Mouse (Mus musculus): ENCODE data around the gene Siah1a. TPM values are rescaled to one million over a fixed set of nuclear protein-coding genes. Genes with fewer than 3 reads are reported as not detected.
A peak's percentile ranks its signal among the peaks of the same experiment; 100 is the strongest.

Gene Siah1a
- polyA plus RNA-seq, 1 experiment, result 12.1 TPM

GRCm38 (mm10) chr8:86759090-86759491, 13.4 kb upstream of the Siah1a start:
- Histone ChIP-seq H3K27ac (replicated peaks; ENCODE audit: low read depth, low read length) (no peak overlapping the region), H3K4me1 (ENCODE audit: control insufficient read depth, insufficient read depth, insufficient read length, low read length) (no peaks in the 10 kb centered on the region), H3K4me3 (ENCODE audit: insufficient read depth, low read depth, low read length) (no peak overlapping the region)

DNA sequence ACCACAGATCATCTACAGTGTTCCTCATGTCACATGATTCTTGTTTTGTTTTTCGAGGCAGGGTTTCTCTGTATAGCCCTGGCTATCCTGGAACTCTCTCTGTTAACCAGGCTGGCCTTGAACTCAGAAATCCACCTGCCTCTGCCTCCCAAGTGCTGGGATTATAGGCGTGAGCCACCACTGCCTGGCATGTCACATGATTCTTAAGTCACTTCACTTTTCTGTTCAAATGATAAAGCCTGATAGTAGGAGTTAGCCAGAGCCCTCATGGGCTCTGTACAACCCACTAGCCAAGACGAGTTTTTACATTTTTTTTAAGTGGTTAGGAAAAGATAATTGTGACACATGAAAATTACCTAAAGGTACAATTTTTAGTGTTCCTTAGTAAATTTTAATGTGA, 12.9 kb upstream of the Siah1a start:
- Histone ChIP-seq H3K4me3 (ENCODE audit: insufficient read depth, low read depth, low read length) (no peak overlapping the region), H3K4me1 (ENCODE audit: control insufficient read depth, insufficient read depth, insufficient read length, low read length) (no peaks in the 10 kb centered on the region)

DNA sequence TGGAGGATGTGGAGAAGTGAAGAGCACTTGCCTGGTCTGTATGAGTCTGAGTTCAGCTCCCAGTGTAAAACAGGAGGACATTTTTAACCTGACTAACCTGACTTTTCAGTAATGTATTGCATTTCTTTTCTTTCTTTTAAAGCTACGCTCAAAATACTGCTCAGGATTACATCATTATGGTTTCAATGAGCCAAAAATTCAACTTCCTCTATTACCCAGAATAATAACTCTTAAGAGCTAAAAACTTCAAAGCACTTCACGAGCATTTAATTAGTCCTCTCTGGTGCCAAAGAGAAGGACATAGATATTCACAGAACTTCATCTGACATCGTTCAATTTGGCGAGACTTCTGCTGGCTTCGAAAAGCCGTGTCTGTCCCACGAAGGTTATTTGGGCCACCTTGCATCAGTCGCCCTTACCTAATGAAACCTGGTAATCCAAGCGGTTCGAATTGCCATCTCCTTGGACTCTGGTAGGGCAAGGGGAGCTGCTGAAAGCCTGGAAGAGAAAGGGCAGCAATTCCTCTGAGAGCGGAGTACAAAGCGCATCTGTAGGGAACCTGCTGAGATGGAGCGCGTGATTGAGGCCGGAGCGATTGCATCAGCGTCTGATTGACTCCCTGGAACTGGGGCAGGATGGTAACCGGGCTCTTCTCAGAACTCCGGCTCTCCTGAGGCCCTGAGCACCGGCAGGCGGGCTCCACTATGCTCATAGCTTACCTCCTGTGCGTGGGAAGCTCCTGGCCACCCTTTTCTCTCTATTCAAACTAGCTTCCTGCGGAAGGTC, 11.4 kb upstream of the Siah1a start:
- no peaks in the 10 kb centered on the region for H3K4me1 ChIP-seq (ENCODE audit: control insufficient read depth, insufficient read depth, insufficient read length, low read length)
- H3K27ac ChIP-seq (replicated peaks; ENCODE audit: low read depth, low read length), result peak overlapping the region; percentile 67
- H3K4me3 ChIP-seq (ENCODE audit: insufficient read depth, low read depth, low read length), result peak overlapping the region; percentile 29

More for the DNA sequence above, 12.9 kb upstream of the Siah1a start:
- H3K27ac ChIP-seq (replicated peaks; ENCODE audit: low read depth, low read length), result no peak overlapping the region

GRCm38 (mm10) chr8:86749842-86750241, 4.1 kb upstream of the Siah1a start:
- Histone ChIP-seq H3K4me1 (ENCODE audit: control insufficient read depth, insufficient read depth, insufficient read length, low read length) (no peaks in the 10 kb centered on the region), H3K4me3 (ENCODE audit: insufficient read depth, low read depth, low read length) (no peak overlapping the region)

DNA sequence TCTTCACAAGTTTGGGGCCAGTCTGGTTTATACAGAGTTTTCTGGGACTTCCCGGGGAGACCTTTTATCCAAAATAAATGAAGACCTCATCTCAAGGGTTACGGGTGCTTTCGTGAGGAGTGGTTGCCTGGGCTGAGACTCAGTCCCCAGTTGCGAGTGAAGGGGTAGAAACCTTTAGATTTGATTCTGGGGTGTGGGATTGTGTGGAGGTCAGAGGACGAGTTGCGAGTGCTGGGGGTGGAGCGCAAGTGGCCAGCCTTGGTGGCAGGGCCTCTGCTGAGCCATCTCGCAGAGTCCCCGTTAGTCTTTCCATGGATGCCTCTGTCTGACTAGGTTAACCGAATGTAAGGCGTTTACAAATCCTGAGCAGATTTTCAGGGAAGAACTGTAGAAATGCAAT, 777 bp upstream of the Siah1a start:
- Histone ChIP-seq H3K4me3 (ENCODE audit: insufficient read depth, low read depth, low read length) (peak overlapping the region; percentile 93), H3K4me1 (ENCODE audit: control insufficient read depth, insufficient read depth, insufficient read length, low read length) (peaks cover 12% of the 10 kb centered on the region), H3K27ac (replicated peaks; ENCODE audit: low read depth, low read length) (peak overlapping the region; percentile 92)

More at GRCm38 (mm10) chr8:86749842-86750241, 4.1 kb upstream of the Siah1a start:
- H3K27ac ChIP-seq (replicated peaks; ENCODE audit: low read depth, low read length), result no peak overlapping the region

- Histone ChIP-seq H3K4me1 (ENCODE audit: control insufficient read depth, insufficient read depth, insufficient read length, low read length) (peaks cover 14% of the 10 kb centered on the region), H3K4me3 (ENCODE audit: insufficient read depth, low read depth, low read length) (peak overlapping the region; percentile 93), H3K27ac (replicated peaks; ENCODE audit: low read depth, low read length) (peak overlapping the region; percentile 92)
Observed at GRCm38 (mm10) chr8:86745935-86746441, 254 bp upstream of the Siah1a start.

DNA sequence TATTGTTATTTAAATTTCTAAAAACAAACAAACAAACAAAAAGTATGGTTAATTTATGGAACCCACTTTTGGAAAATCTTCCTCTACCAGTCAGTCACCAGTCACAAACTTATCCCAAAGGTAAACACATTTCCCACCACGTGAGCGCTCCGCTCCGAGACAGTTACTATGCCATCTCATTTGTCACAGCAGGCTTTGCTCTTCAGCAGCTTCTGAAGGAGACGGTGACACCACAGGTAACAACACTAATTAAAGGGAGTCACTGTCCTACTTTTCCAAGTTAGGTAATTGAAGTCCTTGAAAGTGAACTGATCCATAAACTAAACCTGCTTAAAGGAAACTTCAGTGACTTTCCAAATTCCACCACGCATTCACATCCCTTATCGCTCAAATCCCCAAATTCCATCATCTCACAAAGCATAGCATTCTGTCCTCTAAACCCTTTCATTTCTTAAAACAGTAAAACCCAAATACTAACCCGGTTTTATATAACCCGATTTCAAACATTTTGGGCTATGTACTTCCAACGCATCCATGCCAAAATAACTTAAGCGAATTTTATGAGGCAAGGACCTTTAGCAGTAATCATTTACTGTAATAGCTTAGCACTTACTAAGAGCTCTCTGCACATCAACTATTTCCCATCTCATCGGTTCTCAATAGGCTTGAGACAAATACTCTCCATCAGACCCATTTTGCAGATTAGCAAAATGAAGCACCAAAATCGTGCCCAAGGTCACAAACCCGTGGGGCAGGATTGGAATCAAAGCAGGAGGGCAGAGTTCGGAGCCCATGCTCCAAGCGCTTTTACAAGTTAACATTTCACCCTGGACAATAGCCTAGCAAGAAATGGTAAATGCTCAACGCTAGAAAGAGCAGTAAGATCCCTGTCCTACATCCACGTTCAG, 1.2 kb downstream of the Siah1a start:
- peak overlapping the region; percentile 82 for H3K27ac ChIP-seq (replicated peaks; ENCODE audit: low read depth, low read length)
- peak overlapping the region; percentile 82 for H3K4me3 ChIP-seq (ENCODE audit: insufficient read depth, low read depth, low read length)
- H3K4me1 ChIP-seq (ENCODE audit: control insufficient read depth, insufficient read depth, insufficient read length, low read length), result peaks cover 14% of the 10 kb centered on the region

- H3K4me1 ChIP-seq (ENCODE audit: control insufficient read depth, insufficient read depth, insufficient read length, low read length), result peaks cover 17% of the 10 kb centered on the region
- peak overlapping the region; percentile 86 for H3K27ac ChIP-seq (replicated peaks; ENCODE audit: low read depth, low read length)
- peak overlapping the region; percentile 17 for H3K4me3 ChIP-seq (ENCODE audit: insufficient read depth, low read depth, low read length)
Observed at GRCm38 (mm10) chr8:86742605-86743345, 3.0 kb downstream of the Siah1a start.

- H3K4me1 ChIP-seq (ENCODE audit: control insufficient read depth, insufficient read depth, insufficient read length, low read length), result peaks cover 17% of the 10 kb centered on the region
- H3K4me3 ChIP-seq (ENCODE audit: insufficient read depth, low read depth, low read length), result no peak overlapping the region
- no peak overlapping the region for H3K27ac ChIP-seq (replicated peaks; ENCODE audit: low read depth, low read length)
Observed at GRCm38 (mm10) chr8:86741627-86742026, 4.1 kb downstream of the Siah1a start.

DNA sequence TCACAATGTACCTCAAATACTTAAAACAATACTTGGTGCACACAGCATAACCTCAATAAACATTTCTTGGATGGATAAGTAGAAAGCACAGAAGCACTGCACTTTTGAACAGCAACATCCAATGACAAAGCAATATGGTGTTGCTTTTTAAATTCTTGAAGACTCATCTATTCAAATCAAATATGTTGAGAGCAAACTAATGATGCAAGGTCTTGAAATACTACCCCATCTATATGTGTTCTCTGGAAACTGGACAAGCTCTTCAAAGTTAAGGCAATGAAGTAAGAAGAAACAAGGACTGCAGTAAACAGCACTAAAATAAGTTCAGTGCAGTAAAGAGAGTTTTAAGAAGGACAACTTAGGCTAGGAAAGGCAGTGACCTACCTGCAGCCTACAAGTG, 4.8 kb downstream of the Siah1a start:
- H3K27ac ChIP-seq (replicated peaks; ENCODE audit: low read depth, low read length), result no peak overlapping the region

DNA sequence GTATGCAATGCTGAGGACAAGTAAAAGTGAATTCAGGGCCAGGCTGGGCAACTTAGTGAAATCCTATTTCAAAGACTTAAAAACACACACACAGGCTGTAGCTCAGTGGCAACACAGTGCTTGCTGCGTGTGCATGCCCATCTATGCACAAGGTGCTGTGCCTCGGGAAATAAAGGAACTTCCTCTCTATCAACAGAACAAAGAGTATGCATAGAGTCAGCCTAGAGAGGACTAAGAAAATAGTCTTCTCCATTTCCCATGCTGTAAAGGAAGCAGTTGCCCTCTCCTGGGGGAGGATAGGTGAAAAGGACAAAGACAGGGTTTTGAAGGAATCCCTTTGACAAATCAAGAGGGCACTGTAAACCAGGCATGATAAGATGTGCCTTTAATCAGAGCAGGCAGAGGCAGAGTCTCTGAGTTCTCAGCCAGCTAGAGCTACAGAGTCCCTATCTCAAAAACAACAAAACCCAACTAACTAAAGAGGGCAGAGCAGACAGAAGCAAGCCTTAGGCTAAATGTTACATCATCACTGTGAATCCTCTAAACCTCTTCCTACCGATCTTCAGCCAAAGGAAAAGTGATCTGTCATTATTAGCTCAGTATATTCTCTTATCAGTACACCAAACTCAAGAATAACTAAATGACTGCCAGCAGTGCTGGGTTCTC, 10.2 kb downstream of the Siah1a start:
- Histone ChIP-seq H3K27ac (replicated peaks; ENCODE audit: low read depth, low read length) (0 out of 2 replicates have a peak overlapping the region, but pooled peaks have one; percentile 18), H3K4me3 (ENCODE audit: insufficient read depth, low read depth, low read length) (no peak overlapping the region), H3K4me1 (ENCODE audit: control insufficient read depth, insufficient read depth, insufficient read length, low read length) (peaks cover 31% of the 10 kb centered on the region)

More for the DNA sequence above, 4.8 kb downstream of the Siah1a start:
- Histone ChIP-seq H3K4me1 (ENCODE audit: control insufficient read depth, insufficient read depth, insufficient read length, low read length) (peaks cover 17% of the 10 kb centered on the region), H3K4me3 (ENCODE audit: insufficient read depth, low read depth, low read length) (no peak overlapping the region)

DNA sequence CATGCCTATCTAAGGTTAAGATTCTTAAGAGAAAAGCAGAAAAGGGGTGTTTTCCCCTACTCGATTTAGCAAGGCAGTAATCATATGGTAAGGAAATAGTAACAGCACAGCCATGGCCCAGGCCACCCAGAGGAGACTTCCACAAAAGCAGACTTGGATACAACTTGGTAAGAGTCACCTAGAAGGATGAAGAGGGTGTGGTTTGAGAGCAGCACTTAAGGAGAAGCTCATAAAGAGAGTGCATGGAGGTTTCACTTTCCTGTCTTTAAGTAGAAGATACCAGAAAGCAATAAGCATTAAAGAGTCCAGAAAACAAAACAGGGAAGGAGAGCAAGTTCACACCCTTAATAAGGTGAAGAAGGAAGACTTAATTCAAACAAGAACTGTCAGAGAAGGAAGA, 10.8 kb downstream of the Siah1a start:
- Histone ChIP-seq H3K4me3 (ENCODE audit: insufficient read depth, low read depth, low read length) (no peak overlapping the region), H3K4me1 (ENCODE audit: control insufficient read depth, insufficient read depth, insufficient read length, low read length) (peaks cover 37% of the 10 kb centered on the region), H3K27ac (replicated peaks; ENCODE audit: low read depth, low read length) (no peak overlapping the region)

DNA sequence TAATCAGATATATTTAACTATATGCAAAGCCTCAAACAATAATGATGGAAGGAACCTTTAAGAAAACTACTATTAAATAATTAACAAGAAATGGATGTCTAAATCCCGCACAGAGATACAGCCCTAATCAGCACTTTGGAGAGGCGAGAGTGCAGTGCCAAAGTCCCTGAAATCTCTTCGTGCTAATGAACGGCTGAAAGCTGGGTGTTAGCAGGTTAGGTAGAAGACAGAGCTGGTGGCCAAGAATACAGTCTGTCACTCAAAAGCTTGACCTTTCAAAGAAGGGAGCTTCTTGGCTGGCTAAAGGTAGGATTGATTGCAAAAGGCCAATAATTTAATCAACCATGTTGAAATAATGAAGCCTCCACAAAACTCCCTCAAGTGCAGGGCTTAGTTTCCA, 11.6 kb downstream of the Siah1a start:
- Histone ChIP-seq H3K27ac (replicated peaks; ENCODE audit: low read depth, low read length) (no peak overlapping the region), H3K4me1 (ENCODE audit: control insufficient read depth, insufficient read depth, insufficient read length, low read length) (peaks cover 41% of the 10 kb centered on the region), H3K4me3 (ENCODE audit: insufficient read depth, low read depth, low read length) (no peak overlapping the region)

- Histone ChIP-seq H3K4me1 (ENCODE audit: control insufficient read depth, insufficient read depth, insufficient read length, low read length) (peaks cover 58% of the 10 kb centered on the region), H3K4me3 (ENCODE audit: insufficient read depth, low read depth, low read length) (no peak overlapping the region), H3K27ac (replicated peaks; ENCODE audit: low read depth, low read length) (peak overlapping the region; percentile 45)
Observed at GRCm38 (mm10) chr8:86730860-86731259, 14.9 kb downstream of the Siah1a start.
